Mouse (Mus musculus) spleen, postnatal 10 days (tissue): ENCODE data around the gene Vmn1r171.
"Not testable (repeated sequence)": the region's sequence is repeated elsewhere in the genome, so short reads cannot be mapped to it uniquely, and the experiment has no call there.

Experiments
- DNase-seq, 2 experiments: peaks; one replicate each; pipeline ENCODE4 v3.0.0; 2021 to 2022; ENCODE audit warnings: low spot score in 2 of 2

Gene Vmn1r171

DNA sequence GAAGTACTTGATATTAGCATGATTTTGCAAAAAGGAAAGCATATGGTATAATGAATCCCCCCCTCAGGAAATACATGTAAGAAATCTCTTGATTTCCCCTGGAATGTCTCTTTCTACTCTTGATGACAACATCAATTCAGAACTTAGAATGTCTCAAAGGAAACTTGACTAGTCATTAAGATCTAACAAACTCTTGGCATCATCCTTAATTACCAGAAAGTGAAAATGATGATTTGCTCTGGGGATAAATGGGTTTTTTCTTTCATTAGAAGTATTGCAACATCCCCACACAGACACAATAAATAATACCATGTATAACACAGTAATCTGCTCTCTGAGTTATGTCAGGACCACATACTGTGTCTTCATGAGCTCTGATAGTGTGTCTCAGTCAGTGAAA, at the start of gene Vmn1r171:
TSS of gene Vmn1r171 (plus strand) at position 301 of the 400 bp plus-strand sequence.
- no peak for DNase-seq

DNA sequence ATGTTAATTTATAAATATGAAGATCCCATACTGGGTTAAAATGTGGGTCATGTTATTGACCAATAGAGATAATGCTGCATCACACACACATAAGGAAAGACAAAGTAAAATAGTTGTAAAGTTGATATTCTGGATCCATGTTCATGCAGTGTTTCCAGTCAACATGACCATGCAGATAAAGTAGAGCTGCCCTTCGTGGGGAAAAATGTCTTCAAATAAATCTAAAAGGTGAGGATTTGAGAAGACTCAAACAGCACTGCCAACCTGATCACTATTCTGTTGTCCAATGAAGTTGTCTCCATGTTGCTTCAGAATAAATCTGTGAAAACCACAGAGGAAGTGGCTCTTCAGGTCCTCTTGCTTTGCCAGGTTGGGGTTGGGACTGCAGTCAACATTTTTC, 24.6 kb upstream of the Vmn1r171 start, which contains the start of gene Vmn1r170:
TSS of gene Vmn1r170 (plus strand) at position 301 of the 400 bp plus-strand sequence.
- DNase-seq: not testable (repeated sequence)

- DNase-seq: no peak
These were observed 27.5 kb downstream of the Vmn1r171 start, which contains the start of gene Vmn1r172 for GRCm38 (mm10) chr7:23658016-23658415. Gene Vmn1r172, plus strand, starts transcription at chr7:23658316.
